Comparison of ENCODE assay signal across 8 mouse cellular contexts in the genomic region with DNA sequence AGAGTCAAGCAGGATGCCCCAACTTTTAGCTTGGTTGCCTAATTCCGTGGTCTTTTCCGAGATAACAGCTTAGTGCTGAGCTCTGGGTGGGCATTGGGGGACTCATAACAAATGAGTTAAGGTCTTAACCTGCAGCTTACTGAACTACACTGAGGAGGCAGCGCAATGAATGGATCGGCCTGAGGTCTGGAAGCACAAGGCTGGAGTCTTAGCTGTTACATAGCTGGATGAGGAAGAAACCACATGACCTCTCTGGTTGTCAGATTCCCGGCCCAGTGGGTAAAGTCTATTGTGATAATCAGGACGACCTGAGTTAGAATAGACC. TPM values are rescaled to one million over a fixed set of nuclear protein-coding genes. Genes with fewer than 3 reads are reported as not detected.
DNase-seq lines count a peak whose midpoint lies in the region; ATAC-seq lines count a peak whose summit lies in the region.

No protein-coding gene starts in this region.

- no peaks in the 10 kb centered on the region for H3K9me3 ChIP-seq in kidney, embryonic 15.5 days (replicated peaks)
- H3K9me3 ChIP-seq in hindbrain, embryonic 15.5 days, result no peaks in the 10 kb centered on the region
- no peaks in the 10 kb centered on the region for H3K9me3 ChIP-seq in midbrain, embryonic 16.5 days (replicated peaks; ENCODE audit: control insufficient read depth, low read length, poor library complexity, severe bottlenecking)

- ATAC-seq in kidney, embryonic 15.5 days (replicated peaks; ENCODE audit: low FRiP score), result no peak
- peak; percentile 14 for ATAC-seq in hindbrain, embryonic 15.5 days (ENCODE audit: low FRiP score, low read depth)
- ATAC-seq in midbrain, embryonic 16.5 days, result peak; percentile 19; the same call in 1 of the 2 replicates

- peak overlapping the region; percentile 64 for H3K4me3 ChIP-seq in kidney, embryonic 15.5 days (replicated peaks)
- H3K4me3 ChIP-seq in hindbrain, embryonic 15.5 days, result peak overlapping the region; percentile 73
- H3K4me3 ChIP-seq in midbrain, embryonic 16.5 days (ENCODE audit: low read depth, low read length), result peak overlapping the region; percentile 71

- peak overlapping the region; percentile 72; the same call in 1 of the 2 replicates for H3K27ac ChIP-seq in kidney, embryonic 15.5 days
- H3K27ac ChIP-seq in hindbrain, embryonic 15.5 days (replicated peaks), result no peak overlapping the region
- no peak overlapping the region for H3K27ac ChIP-seq in midbrain, embryonic 16.5 days (ENCODE audit: low read length)

- peak overlapping the region; percentile 90 for H3K4me2 ChIP-seq in kidney, embryonic 15.5 days
- peak overlapping the region; percentile 95 for H3K4me2 ChIP-seq in hindbrain, embryonic 15.5 days
- H3K4me2 ChIP-seq in midbrain, embryonic 16.5 days (ENCODE audit: low read length), result peak overlapping the region; percentile 95

- peaks cover 22% of the 10 kb centered on the region for H3K27me3 ChIP-seq in kidney, embryonic 15.5 days
- peaks cover 37% of the 10 kb centered on the region for H3K27me3 ChIP-seq in hindbrain, embryonic 15.5 days
- peaks cover 11% of the 10 kb centered on the region for H3K27me3 ChIP-seq in midbrain, embryonic 16.5 days (ENCODE audit: control insufficient read depth, insufficient read depth, low read depth, low read length)

- peak overlapping the region; percentile 61; the same call in 1 of the 2 replicates for H3K9ac ChIP-seq in kidney, embryonic 15.5 days
- peak overlapping the region; percentile 79 for H3K9ac ChIP-seq in hindbrain, embryonic 15.5 days
- H3K9ac ChIP-seq in midbrain, embryonic 16.5 days (ENCODE audit: low read depth, low read length), result peak overlapping the region; percentile 83; the same call in 1 of the 2 replicates

- 24% methylated on average over 6 of the region's 6 CpGs for WGBS in kidney, embryonic 15.5 days
- WGBS in hindbrain, embryonic 15.5 days, result 12% methylated on average over 6 of the region's 6 CpGs
- WGBS in midbrain, embryonic 16.5 days, result 10% methylated on average over 6 of the region's 6 CpGs

- DNase-seq in kidney, adult 8-10 months, result no peak
- DNase-seq in embryo, embryonic 9.5 days (ENCODE audit: extremely low spot score), result peak; percentile 42
- no peak for DNase-seq in layer of hippocampus, adult 9-10 months (ENCODE audit: low spot score)
- DNase-seq in ovary, adult 18-20 months (ENCODE audit: low spot score), result no peak
- DNase-seq in adrenal gland, adult (ENCODE audit: inconsistent age in 2 of 2, low spot score in 1 of 2), result no peak

- peaks cover 39% of the 10 kb centered on the region for H3K4me1 ChIP-seq in kidney, embryonic 15.5 days
- H3K4me1 ChIP-seq in hindbrain, embryonic 15.5 days (replicated peaks), result peaks cover 19% of the 10 kb centered on the region
- peaks cover 4% of the 10 kb centered on the region for H3K4me1 ChIP-seq in midbrain, embryonic 16.5 days (ENCODE audit: control insufficient read depth, insufficient read depth, low read length)

- H3K36me3 ChIP-seq in kidney, embryonic 15.5 days, result no peaks in the 10 kb centered on the region
- no peaks in the 10 kb centered on the region for H3K36me3 ChIP-seq in hindbrain, embryonic 15.5 days
- no peaks in the 10 kb centered on the region for H3K36me3 ChIP-seq in midbrain, embryonic 16.5 days (ENCODE audit: control insufficient read depth, insufficient read depth, low read length)

RNA-seq across cellular contexts. Expression of a gene that starts 0.3 kb away (rescaled TPM):
- polyA plus RNA-seq in kidney, embryonic 15.5 days (2015; fragmentation: Nextera tagmentation; extraction: Ambion mirVana), result 0.40 and 0.57 TPM in 2 replicates
- polyA plus RNA-seq in hindbrain, embryonic 15.5 days (2015; fragmentation: Nextera tagmentation; extraction: Ambion mirVana), result 0.33 and 0.51 TPM in 2 replicates
- 0.14 and 0.20 TPM in 2 replicates for polyA plus RNA-seq in midbrain, embryonic 16.5 days (2015; fragmentation: Nextera tagmentation; extraction: Ambion mirVana)

RNA-seq across cellular contexts. Expression of a gene that starts 7.8 kb away (rescaled TPM):
- polyA plus RNA-seq in kidney, embryonic 15.5 days (2015; fragmentation: Nextera tagmentation; extraction: Ambion mirVana), result 134 and 146 TPM in 2 replicates
- polyA plus RNA-seq in hindbrain, embryonic 15.5 days (2015; fragmentation: Nextera tagmentation; extraction: Ambion mirVana), result 58.1 and 61.2 TPM in 2 replicates
- 40.8 and 46.7 TPM in 2 replicates for polyA plus RNA-seq in midbrain, embryonic 16.5 days (2015; fragmentation: Nextera tagmentation; extraction: Ambion mirVana)

RNA-seq across cellular contexts. Expression of a gene that starts 38.4 kb away (rescaled TPM):
- 0.21 and 0.44 TPM in 2 replicates for polyA plus RNA-seq in kidney, embryonic 15.5 days (2015; fragmentation: Nextera tagmentation; extraction: Ambion mirVana)
- 1.9 and 3.3 TPM in 2 replicates for polyA plus RNA-seq in hindbrain, embryonic 15.5 days (2015; fragmentation: Nextera tagmentation; extraction: Ambion mirVana)
- polyA plus RNA-seq in midbrain, embryonic 16.5 days (2015; fragmentation: Nextera tagmentation; extraction: Ambion mirVana), result 2.8 TPM in 2 replicates
